Mouse (Mus musculus) stomach, postnatal 0 days (tissue): ENCODE data around the gene Sgms1.

Source experiments
- CTCF ChIP-seq: IDR thresholded peaks from 2 replicates; pipeline ENCODE4 v1.5.1; 2016; ENCODE audit warnings: antibody characterized with exemption, low read depth, mild to moderate bottlenecking, moderate library complexity
- EP300 ChIP-seq: optimal IDR thresholded peaks from 2 replicates; pipeline ENCODE3; 2016; ENCODE audit warnings: antibody characterized with exemption

DNA sequence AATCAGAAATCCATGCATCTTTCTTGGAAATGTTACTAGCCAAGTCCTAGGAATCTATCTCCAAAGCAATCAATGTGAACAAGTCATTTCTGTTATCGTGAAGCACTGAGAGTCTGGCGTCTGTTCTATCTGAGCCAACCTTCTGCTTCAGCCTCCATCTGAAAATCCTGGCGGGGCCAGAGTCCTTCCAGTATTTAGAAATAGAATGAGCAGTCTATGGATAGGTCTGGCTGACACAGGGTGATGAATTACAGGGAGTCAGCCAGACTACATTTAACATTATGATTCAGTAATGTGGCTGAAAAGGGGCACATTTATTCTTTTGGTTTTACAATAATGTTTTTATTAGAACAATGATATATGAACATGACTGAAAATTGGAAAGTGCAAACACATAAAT lies 29.6 kb upstream of the Sgms1 start:
- TF ChIP-seq CTCF (no peak), EP300 (no peak)
